ENCODE assay signal across 8 mouse cellular contexts in the genomic region with DNA sequence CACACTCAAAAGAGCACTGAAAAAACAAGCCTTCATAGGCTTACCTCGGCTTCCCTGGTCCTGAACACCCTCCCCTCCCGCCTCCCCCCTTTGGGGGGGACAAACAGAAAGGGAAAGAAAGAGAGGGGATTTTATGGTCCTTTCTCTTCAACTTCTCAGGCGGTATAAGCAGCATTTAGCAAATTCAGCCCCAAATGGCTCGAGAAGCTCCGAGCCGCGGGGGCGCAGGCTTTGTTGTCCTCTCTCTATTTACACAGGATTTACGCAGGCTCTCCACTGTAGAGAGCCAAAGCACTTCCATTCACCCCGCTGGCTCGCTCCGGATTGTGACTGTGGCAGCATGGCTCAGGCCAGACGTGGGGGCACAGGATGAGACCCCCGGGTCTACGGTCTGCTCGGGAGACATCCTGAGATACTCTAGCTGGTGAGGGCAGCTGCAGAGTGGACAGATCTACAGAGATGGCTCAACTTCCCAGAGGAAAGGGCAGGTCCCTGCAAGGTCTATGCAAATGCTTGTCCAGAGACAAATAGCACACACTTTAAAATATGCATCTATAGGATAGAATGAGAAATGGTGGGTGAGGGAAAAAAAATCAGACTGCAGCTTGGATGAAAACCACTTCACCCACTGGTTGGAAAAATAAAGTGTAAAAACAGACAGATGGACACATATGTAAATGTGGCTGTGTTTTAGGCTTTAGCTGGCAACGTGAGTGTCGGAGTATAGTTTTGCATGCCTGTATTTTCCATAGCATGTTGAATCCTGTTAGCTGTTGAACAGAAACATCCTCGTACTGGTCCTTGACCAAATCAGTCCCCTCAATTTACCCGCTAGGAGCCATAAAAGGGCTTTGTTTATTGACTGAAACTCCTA. TPM values are rescaled to one million over a fixed set of nuclear protein-coding genes. Genes with fewer than 3 reads are reported as not detected.
DNase-seq lines count a peak whose midpoint lies in the region; ATAC-seq and TF ChIP-seq lines count a peak whose summit lies in the region.

No protein-coding gene starts in this region.

- no peaks in the 10 kb centered on the region for H3K9me3 ChIP-seq in hindbrain, embryonic 14.5 days (ENCODE audit: control insufficient read depth, low read length)
- no peaks in the 10 kb centered on the region for H3K9me3 ChIP-seq in midbrain, embryonic 12.5 days

- peak overlapping the region; percentile 18 for H3K4me3 ChIP-seq in hindbrain, embryonic 14.5 days (replicated peaks; ENCODE audit: low read length)
- H3K4me3 ChIP-seq in midbrain, embryonic 12.5 days, result peak overlapping the region; percentile 25
- no peak overlapping the region for H3K4me3 ChIP-seq in gastrocnemius, adult 2 months

- H3K9ac ChIP-seq in hindbrain, embryonic 14.5 days, result peak overlapping the region; percentile 46
- H3K9ac ChIP-seq in midbrain, embryonic 12.5 days (replicated peaks), result peak overlapping the region; percentile 43; the same call in 1 of the 2 replicates

- H3K27ac ChIP-seq in hindbrain, embryonic 14.5 days, result peak overlapping the region; percentile 77
- H3K27ac ChIP-seq in midbrain, embryonic 12.5 days (replicated peaks), result peak overlapping the region; percentile 88
- no peak overlapping the region for H3K27ac ChIP-seq in gastrocnemius, adult 2 months

- TF ChIP-seq CTCF in gastrocnemius, adult 2 months (IDR thresholded peaks at IDR 0.05), result no peak

- H3K4me1 ChIP-seq in hindbrain, embryonic 14.5 days (replicated peaks; ENCODE audit: control insufficient read depth, insufficient read depth, low read length), result peaks cover 19% of the 10 kb centered on the region
- H3K4me1 ChIP-seq in midbrain, embryonic 12.5 days, result peaks cover 34% of the 10 kb centered on the region

- 6% methylated on average over 20 of the region's 20 CpGs for WGBS in hindbrain, embryonic 14.5 days
- 5% methylated on average over 20 of the region's 20 CpGs for WGBS in midbrain, embryonic 12.5 days

- intact Hi-C loops in gastrocnemius, adult 2 months (cut with DNase I), result no loop called here

- H3K36me3 ChIP-seq in hindbrain, embryonic 14.5 days (replicated peaks; ENCODE audit: control insufficient read depth, insufficient read depth), result peaks cover 4% of the 10 kb centered on the region
- no peaks in the 10 kb centered on the region for H3K36me3 ChIP-seq in midbrain, embryonic 12.5 days

- H3K4me2 ChIP-seq in hindbrain, embryonic 14.5 days (replicated peaks), result peak overlapping the region; percentile 56
- H3K4me2 ChIP-seq in midbrain, embryonic 12.5 days (replicated peaks), result peak overlapping the region; percentile 44

- peak; percentile 77 for ATAC-seq in hindbrain, embryonic 14.5 days (ENCODE audit: low FRiP score)
- ATAC-seq in midbrain, embryonic 12.5 days (ENCODE audit: low FRiP score, low read depth), result peak; percentile 95
- ATAC-seq in inflammation-experienced regulatory T-cells, adult 6 months, result no peak

- no peaks in the 10 kb centered on the region for H3K27me3 ChIP-seq in hindbrain, embryonic 14.5 days (ENCODE audit: control insufficient read depth, insufficient read depth, low read length)
- H3K27me3 ChIP-seq in midbrain, embryonic 12.5 days, result peaks cover 32% of the 10 kb centered on the region

- peak; percentile 27 to 52 for DNase-seq in frontal cortex, postnatal 36 days (ENCODE audit: low spot score in 2 of 2)
- no peak for DNase-seq in frontal cortex, postnatal 10 days (ENCODE audit: low spot score in 2 of 2)
- peak; percentile 54 for DNase-seq in brain, adult 2 months (ENCODE audit: low read depth, low spot score)
- DNase-seq in hindbrain, embryonic 14.5 days (ENCODE audit: low spot score), result peak; percentile 51
- DNase-seq in thymus, postnatal 25 days, result no peak
- no peak for DNase-seq in gastrocnemius, adult 2 months

RNA-seq across cellular contexts. Expression of a gene that starts 56.3 kb away (rescaled TPM):
- polyA plus RNA-seq in hindbrain, embryonic 14.5 days (2014; fragmentation: Nextera tagmentation; extraction: Ambion mirVana), result 136 and 159 TPM in 2 replicates
- polyA plus RNA-seq in midbrain, embryonic 12.5 days (2016; fragmentation: Nextera tagmentation; extraction: Ambion mirVana), result 76.1 and 92.1 TPM in 2 replicates
- polyA plus RNA-seq in inflammation-experienced regulatory T-cells, adult 6 months (2017; shearing (Covaris generic)), result under 1 TPM in 1 of 3 experiments, not detected in 2; 0.34 TPM
- total RNA-seq in gastrocnemius, adult 2 months (2021), result 1 to 10 TPM in 1 of 2 experiments, under 1 TPM in 1; 0.84 to 1.3 TPM

Comparison
In these comparisons a context has a peak if more than half of its experiments do, and no peak if none do; other contexts are left out.
1. DNase-seq: peak in frontal cortex, postnatal 36 days (2 of 2), brain, adult 2 months (single experiment) and hindbrain, embryonic 14.5 days (single experiment); none in frontal cortex, postnatal 10 days (0 of 2), thymus, postnatal 25 days (single experiment) and gastrocnemius, adult 2 months (single experiment).
2. RNA of a gene that starts 56.3 kb away (polyA plus RNA-seq): 136 to 159 TPM in hindbrain, embryonic 14.5 days and 76.1 to 92.1 TPM in midbrain, embryonic 12.5 days; 0.34 TPM in inflammation-experienced regulatory T-cells, adult 6 months; every median in the first group is over 10 times any median in the second.